Mouse (Mus musculus): ENCODE results near the gene Pls1. TPM values are rescaled to one million over a fixed set of nuclear protein-coding genes. Genes with fewer than 3 reads are reported as not detected.

Pls1 gene
- polyA plus RNA-seq, 1 experiment from 2014 or later, result 45.6 TPM

- Histone ChIP-seq H3K4me1 (replicated peaks; ENCODE audit: control insufficient read depth, insufficient read depth) (no peaks in the 10 kb centered on the region), H3K4me2 (replicated peaks; ENCODE audit: low read depth) (no peak overlapping the region), H3K27ac (replicated peaks) (no peak overlapping the region), H3K4me3 (ENCODE audit: low read depth, low read length) (no peak overlapping the region), H3K36me3 (ENCODE audit: control insufficient read depth, insufficient read depth, low read length) (no peaks in the 10 kb centered on the region), H3K9me3 (ENCODE audit: control insufficient read depth, low read length) (no peaks in the 10 kb centered on the region), H3K27me3 (ENCODE audit: control insufficient read depth, insufficient read depth, low read length) (no peaks in the 10 kb centered on the region), H3K9ac (ENCODE audit: low read length) (no peak overlapping the region)
- TF ChIP-seq CTCF (IDR thresholded peaks at IDR 0.05; ENCODE audit: low read depth), result no peak
- TF ChIP-seq EP300 (optimal IDR thresholded peaks at IDR 0.05), result no peak
- 79% methylated on average over 16 of the region's 16 CpGs for WGBS
- no peak for DNase-seq (ENCODE audit: low spot score)
- ATAC-seq (ENCODE audit: low FRiP score, low TSS enrichment), result no peak
Observed at GRCm38 (mm10) chr9:95784888-95785511, 60.1 kb downstream of the Pls1 start.

- peak overlapping the region; percentile 14 for H3K4me2 ChIP-seq (replicated peaks; ENCODE audit: low read depth)
- no peaks in the 10 kb centered on the region for H3K36me3 ChIP-seq (ENCODE audit: control insufficient read depth, insufficient read depth, low read length)
- no peaks in the 10 kb centered on the region for H3K9me3 ChIP-seq (ENCODE audit: control insufficient read depth, low read length)
- no peak overlapping the region for H3K4me3 ChIP-seq (ENCODE audit: low read depth, low read length)
- no peak overlapping the region for H3K27ac ChIP-seq (replicated peaks)
- H3K4me1 ChIP-seq (replicated peaks; ENCODE audit: control insufficient read depth, insufficient read depth), result no peaks in the 10 kb centered on the region
- 58% methylated on average over 17 of the region's 17 CpGs for WGBS
- no peak; the same call in 1 of the 2 replicates for ATAC-seq (ENCODE audit: low FRiP score, low TSS enrichment)
- no peaks in the 10 kb centered on the region for H3K27me3 ChIP-seq (ENCODE audit: control insufficient read depth, insufficient read depth, low read length)
- TF ChIP-seq EP300 (optimal IDR thresholded peaks at IDR 0.05), result no peak
- no peak for TF ChIP-seq CTCF (IDR thresholded peaks at IDR 0.05; ENCODE audit: low read depth)
- DNase-seq (ENCODE audit: low spot score), result no peak
- no peak overlapping the region for H3K9ac ChIP-seq (ENCODE audit: low read length)
Observed at GRCm38 (mm10) chr9:95783646-95784293, 61.3 kb downstream of the Pls1 start.

DNA sequence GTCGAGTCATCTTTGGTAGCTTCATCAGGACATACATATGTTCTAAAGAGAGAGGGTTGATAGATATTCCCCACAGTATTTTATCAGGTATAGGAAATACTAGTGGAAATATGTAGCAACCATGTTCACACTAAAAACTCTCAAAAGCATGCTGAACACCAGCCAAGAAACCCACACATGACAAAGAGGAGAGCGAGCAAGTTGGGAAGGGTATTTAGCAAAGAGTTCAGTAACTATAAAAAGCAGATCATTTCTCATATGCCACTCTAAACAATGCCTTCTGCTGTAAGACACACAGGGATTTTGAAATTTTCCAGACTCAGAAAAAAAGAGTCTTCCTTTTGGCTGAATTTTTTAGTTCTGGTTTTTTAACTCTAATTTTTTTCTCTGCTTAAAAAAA lies 73.4 kb downstream of the Pls1 start:
- Histone ChIP-seq H3K36me3 (ENCODE audit: control insufficient read depth, insufficient read depth, low read length) (no peaks in the 10 kb centered on the region), H3K4me1 (replicated peaks; ENCODE audit: control insufficient read depth, insufficient read depth) (no peaks in the 10 kb centered on the region), H3K9me3 (ENCODE audit: control insufficient read depth, low read length) (no peaks in the 10 kb centered on the region), H3K4me2 (replicated peaks; ENCODE audit: low read depth) (no peak overlapping the region), H3K27me3 (ENCODE audit: control insufficient read depth, insufficient read depth, low read length) (no peaks in the 10 kb centered on the region), H3K9ac (ENCODE audit: low read length) (no peak overlapping the region), H3K27ac (replicated peaks) (no peak overlapping the region), H3K4me3 (ENCODE audit: low read depth, low read length) (no peak overlapping the region)
- TF ChIP-seq CTCF (IDR thresholded peaks at IDR 0.05; ENCODE audit: low read depth) (no peak), EP300 (optimal IDR thresholded peaks at IDR 0.05) (no peak)
- DNase-seq (ENCODE audit: low spot score), result no peak
- WGBS, result 46% methylated on average over 2 of the region's 2 CpGs
- no peak for ATAC-seq (ENCODE audit: low FRiP score, low TSS enrichment)

GRCm38 (mm10) chr9:95763218-95763617 lies 81.9 kb downstream of the Pls1 start:
- ATAC-seq (ENCODE audit: low FRiP score, low TSS enrichment) (no peak), DNase-seq (ENCODE audit: low spot score) (no peak)
- H3K4me1 ChIP-seq (replicated peaks; ENCODE audit: control insufficient read depth, insufficient read depth), result no peaks in the 10 kb centered on the region
- no peaks in the 10 kb centered on the region for H3K36me3 ChIP-seq (ENCODE audit: control insufficient read depth, insufficient read depth, low read length)
- H3K9me3 ChIP-seq (ENCODE audit: control insufficient read depth, low read length), result no peaks in the 10 kb centered on the region
- no peak overlapping the region for H3K9ac ChIP-seq (ENCODE audit: low read length)
- no peaks in the 10 kb centered on the region for H3K27me3 ChIP-seq (ENCODE audit: control insufficient read depth, insufficient read depth, low read length)
- WGBS, result 80% methylated on average over 4 of the region's 4 CpGs
- TF ChIP-seq CTCF (IDR thresholded peaks at IDR 0.05; ENCODE audit: low read depth) (no peak), EP300 (optimal IDR thresholded peaks at IDR 0.05) (no peak)
- H3K4me2 ChIP-seq (replicated peaks; ENCODE audit: low read depth), result no peak overlapping the region
- H3K4me3 ChIP-seq (ENCODE audit: low read depth, low read length), result no peak overlapping the region
- H3K27ac ChIP-seq (replicated peaks), result no peak overlapping the region

DNA sequence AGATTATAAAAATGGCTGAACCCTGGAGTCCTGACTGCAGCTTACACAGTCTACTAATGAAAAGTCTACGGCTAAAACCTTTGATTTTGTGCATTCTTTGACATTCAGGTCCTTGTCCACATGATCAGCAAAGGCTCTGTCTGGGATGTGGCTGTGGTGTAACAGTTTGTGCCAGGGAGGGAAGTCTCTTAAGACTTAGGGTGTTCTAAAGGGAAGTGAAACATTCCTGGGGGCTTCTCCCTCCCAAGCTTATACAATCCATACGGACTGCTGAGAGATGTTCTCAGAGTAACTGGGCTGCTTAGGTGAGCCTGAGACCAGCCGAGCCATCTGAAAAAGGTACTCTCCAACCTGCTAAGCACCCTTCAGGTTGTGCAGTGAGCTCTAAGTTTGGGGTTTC lies 82.9 kb downstream of the Pls1 start:
- no peaks in the 10 kb centered on the region for H3K4me1 ChIP-seq (replicated peaks; ENCODE audit: control insufficient read depth, insufficient read depth)
- H3K4me2 ChIP-seq (replicated peaks; ENCODE audit: low read depth), result no peak overlapping the region
- no peaks in the 10 kb centered on the region for H3K9me3 ChIP-seq (ENCODE audit: control insufficient read depth, low read length)
- no peaks in the 10 kb centered on the region for H3K27me3 ChIP-seq (ENCODE audit: control insufficient read depth, insufficient read depth, low read length)
- ATAC-seq (ENCODE audit: low FRiP score, low TSS enrichment) (no peak), DNase-seq (ENCODE audit: low spot score) (no peak)
- no peak overlapping the region for H3K27ac ChIP-seq (replicated peaks)
- TF ChIP-seq EP300 (optimal IDR thresholded peaks at IDR 0.05), result no peak
- TF ChIP-seq CTCF (IDR thresholded peaks at IDR 0.05; ENCODE audit: low read depth), result no peak
- H3K9ac ChIP-seq (ENCODE audit: low read length), result no peak overlapping the region
- no peaks in the 10 kb centered on the region for H3K36me3 ChIP-seq (ENCODE audit: control insufficient read depth, insufficient read depth, low read length)
- no peak overlapping the region for H3K4me3 ChIP-seq (ENCODE audit: low read depth, low read length)
- WGBS, result 94% methylated on average over 3 of the region's 3 CpGs

- ATAC-seq (ENCODE audit: low FRiP score, low TSS enrichment) (no peak), DNase-seq (ENCODE audit: low spot score) (no peak)
- TF ChIP-seq EP300 (optimal IDR thresholded peaks at IDR 0.05) (no peak), CTCF (IDR thresholded peaks at IDR 0.05; ENCODE audit: low read depth) (no peak)
- WGBS, result 85% methylated on average over 8 of the region's 8 CpGs
- no peaks in the 10 kb centered on the region for H3K27me3 ChIP-seq (ENCODE audit: control insufficient read depth, insufficient read depth, low read length)
- H3K4me1 ChIP-seq (replicated peaks; ENCODE audit: control insufficient read depth, insufficient read depth), result no peaks in the 10 kb centered on the region
- H3K4me3 ChIP-seq (ENCODE audit: low read depth, low read length), result no peak overlapping the region
- H3K9ac ChIP-seq (ENCODE audit: low read length), result no peak overlapping the region
- H3K27ac ChIP-seq (replicated peaks), result no peak overlapping the region
- no peak overlapping the region for H3K4me2 ChIP-seq (replicated peaks; ENCODE audit: low read depth)
- H3K9me3 ChIP-seq (ENCODE audit: control insufficient read depth, low read length), result no peaks in the 10 kb centered on the region
- no peaks in the 10 kb centered on the region for H3K36me3 ChIP-seq (ENCODE audit: control insufficient read depth, insufficient read depth, low read length)
Observed at GRCm38 (mm10) chr9:95761381-95761780, 83.7 kb downstream of the Pls1 start.

Measured in stomach, postnatal 0 days (tissue).